Mouse (Mus musculus): ENCODE measurements around the gene Sphk2. TPM values are rescaled to one million over a fixed set of nuclear protein-coding genes. Genes with fewer than 3 reads are reported as not detected.
A peak's percentile ranks its signal among the peaks of the same experiment; 100 is the strongest.

The Sphk2 gene
- polyA plus RNA-seq, 1 experiment from 2014 or later, result 31.1 TPM

GRCm38 (mm10) chr7:45709036-45709435 lies 8.8 kb downstream of the Sphk2 start:
- no peak overlapping the region for H3K27ac ChIP-seq (ENCODE audit: low read length)
- 44% methylated on average over 6 of the region's 6 CpGs for WGBS
- no peaks in the 10 kb centered on the region for H3K9me3 ChIP-seq (ENCODE audit: control insufficient read depth, low read length)
- H3K4me2 ChIP-seq (ENCODE audit: low read length), result no peak overlapping the region
- H3K27me3 ChIP-seq (replicated peaks; ENCODE audit: control insufficient read depth, insufficient read depth, low read length), result no peaks in the 10 kb centered on the region
- no peak overlapping the region for H3K9ac ChIP-seq (replicated peaks; ENCODE audit: low read depth, low read length)
- peaks cover 48% of the 10 kb centered on the region for H3K4me1 ChIP-seq (replicated peaks; ENCODE audit: control insufficient read depth, insufficient read depth, low read length)
- no peak overlapping the region for H3K4me3 ChIP-seq (replicated peaks; ENCODE audit: low read length)
- H3K36me3 ChIP-seq (ENCODE audit: control insufficient read depth, insufficient read depth), result peaks cover 29% of the 10 kb centered on the region
- no peak for ATAC-seq

- H3K4me1 ChIP-seq (replicated peaks; ENCODE audit: control insufficient read depth, insufficient read depth, low read length), result peaks cover 53% of the 10 kb centered on the region
- 62% methylated on average over 13 of the region's 13 CpGs for WGBS
These were observed 9.5 kb downstream of the Sphk2 start for GRCm38 (mm10) chr7:45708221-45708761.

GRCm38 (mm10) chr7:45707375-45707967 lies 10.3 kb downstream of the Sphk2 start:
- peak overlapping the region; percentile 97 for H3K4me2 ChIP-seq (ENCODE audit: low read length)
- H3K4me1 ChIP-seq (replicated peaks; ENCODE audit: control insufficient read depth, insufficient read depth, low read length), result peaks cover 57% of the 10 kb centered on the region
- peaks cover 20% of the 10 kb centered on the region for H3K36me3 ChIP-seq (ENCODE audit: control insufficient read depth, insufficient read depth)
- H3K9me3 ChIP-seq (ENCODE audit: control insufficient read depth, low read length), result no peaks in the 10 kb centered on the region
- H3K27me3 ChIP-seq (replicated peaks; ENCODE audit: control insufficient read depth, insufficient read depth, low read length), result no peaks in the 10 kb centered on the region
- H3K27ac ChIP-seq (ENCODE audit: low read length), result peak overlapping the region; percentile 30
- H3K9ac ChIP-seq (replicated peaks; ENCODE audit: low read depth, low read length), result peak overlapping the region; percentile 33; the same call in 1 of the 2 replicates
- ATAC-seq, result peak; percentile 12; the same call in 1 of the 2 replicates
- WGBS, result under 1% methylated on average over 27 of the region's 27 CpGs
- peak overlapping the region; percentile 55 for H3K4me3 ChIP-seq (replicated peaks; ENCODE audit: low read length)

More at GRCm38 (mm10) chr7:45708221-45708761, 9.5 kb downstream of the Sphk2 start:
- no peak for ATAC-seq
- H3K27me3 ChIP-seq (replicated peaks; ENCODE audit: control insufficient read depth, insufficient read depth, low read length), result no peaks in the 10 kb centered on the region
- H3K9ac ChIP-seq (replicated peaks; ENCODE audit: low read depth, low read length), result no peak overlapping the region
- peak overlapping the region; percentile 97 for H3K4me2 ChIP-seq (ENCODE audit: low read length)
- H3K27ac ChIP-seq (ENCODE audit: low read length), result peak overlapping the region; percentile 24; the same call in 1 of the 2 replicates
- peaks cover 28% of the 10 kb centered on the region for H3K36me3 ChIP-seq (ENCODE audit: control insufficient read depth, insufficient read depth)
- H3K9me3 ChIP-seq (ENCODE audit: control insufficient read depth, low read length), result no peaks in the 10 kb centered on the region
- H3K4me3 ChIP-seq (replicated peaks; ENCODE audit: low read length), result no peak overlapping the region

GRCm38 (mm10) chr7:45706721-45707241 lies 11.0 kb downstream of the Sphk2 start:
- H3K4me1 ChIP-seq (replicated peaks; ENCODE audit: control insufficient read depth, insufficient read depth, low read length), result peaks cover 57% of the 10 kb centered on the region
- H3K9me3 ChIP-seq (ENCODE audit: control insufficient read depth, low read length), result no peaks in the 10 kb centered on the region
- peak overlapping the region; percentile 55 for H3K4me3 ChIP-seq (replicated peaks; ENCODE audit: low read length)
- no peaks in the 10 kb centered on the region for H3K27me3 ChIP-seq (replicated peaks; ENCODE audit: control insufficient read depth, insufficient read depth, low read length)
- 0% methylated on average over 44 of the region's 45 CpGs for WGBS
- no peak for ATAC-seq
- peak overlapping the region; percentile 97 for H3K4me2 ChIP-seq (ENCODE audit: low read length)
- peaks cover 13% of the 10 kb centered on the region for H3K36me3 ChIP-seq (ENCODE audit: control insufficient read depth, insufficient read depth)
- peak overlapping the region; percentile 25; the same call in 1 of the 2 replicates for H3K27ac ChIP-seq (ENCODE audit: low read length)
- peak overlapping the region; percentile 76 for H3K9ac ChIP-seq (replicated peaks; ENCODE audit: low read depth, low read length)

- H3K9me3 ChIP-seq (ENCODE audit: control insufficient read depth, low read length), result no peaks in the 10 kb centered on the region
- 0% methylated on average over 7 of the region's 7 CpGs for WGBS
- no peak overlapping the region for H3K27ac ChIP-seq (ENCODE audit: low read length)
- peaks cover 4% of the 10 kb centered on the region; the same call in 1 of the 2 replicates for H3K36me3 ChIP-seq (ENCODE audit: control insufficient read depth, insufficient read depth)
- H3K4me3 ChIP-seq (replicated peaks; ENCODE audit: low read length), result peak overlapping the region; percentile 55
- H3K4me2 ChIP-seq (ENCODE audit: low read length), result peak overlapping the region; percentile 97
- no peak for ATAC-seq
- H3K9ac ChIP-seq (replicated peaks; ENCODE audit: low read depth, low read length), result peak overlapping the region; percentile 76
- no peaks in the 10 kb centered on the region for H3K27me3 ChIP-seq (replicated peaks; ENCODE audit: control insufficient read depth, insufficient read depth, low read length)
- peaks cover 66% of the 10 kb centered on the region for H3K4me1 ChIP-seq (replicated peaks; ENCODE audit: control insufficient read depth, insufficient read depth, low read length)
These were observed 11.9 kb downstream of the Sphk2 start for GRCm38 (mm10) chr7:45705873-45706281.

- Histone ChIP-seq H3K36me3 (ENCODE audit: control insufficient read depth, insufficient read depth) (0 out of 2 replicates have a peak, but pooled peaks cover under 1% of the 10 kb centered on the region), H3K27me3 (replicated peaks; ENCODE audit: control insufficient read depth, insufficient read depth, low read length) (peaks cover 2% of the 10 kb centered on the region; the same call in 1 of the 2 replicates), H3K27ac (ENCODE audit: low read length) (peak overlapping the region; percentile 60; the same call in 1 of the 2 replicates), H3K9me3 (ENCODE audit: control insufficient read depth, low read length) (no peaks in the 10 kb centered on the region), H3K4me3 (replicated peaks; ENCODE audit: low read length) (peak overlapping the region; percentile 55), H3K4me1 (replicated peaks; ENCODE audit: control insufficient read depth, insufficient read depth, low read length) (peaks cover 69% of the 10 kb centered on the region), H3K9ac (replicated peaks; ENCODE audit: low read depth, low read length) (peak overlapping the region; percentile 56), H3K4me2 (ENCODE audit: low read length) (peak overlapping the region; percentile 97)
- no peak for ATAC-seq
- 0% methylated on average over 21 of the region's 21 CpGs for WGBS
These were observed 12.3 kb downstream of the Sphk2 start for GRCm38 (mm10) chr7:45705443-45705864.

- Histone ChIP-seq H3K4me2 (ENCODE audit: low read length) (peak within 1 kb of the TSS; percentile 97), H3K9ac (replicated peaks; ENCODE audit: low read depth, low read length) (peak within 1 kb of the TSS; percentile 56), H3K9me3 (ENCODE audit: control insufficient read depth, low read length) (no peaks in the 10 kb centered on the region), H3K36me3 (ENCODE audit: control insufficient read depth, insufficient read depth) (no peaks in the 10 kb centered on the region), H3K4me1 (replicated peaks; ENCODE audit: control insufficient read depth, insufficient read depth, low read length) (peaks cover 75% of the 10 kb centered on the region), H3K4me3 (replicated peaks; ENCODE audit: low read length) (peak within 1 kb of the TSS; percentile 55), H3K27ac (ENCODE audit: low read length) (peak within 1 kb of the TSS; percentile 74), H3K27me3 (replicated peaks; ENCODE audit: control insufficient read depth, insufficient read depth, low read length) (peaks cover 4% of the 10 kb centered on the region; the same call in 1 of the 2 replicates)
- 0% methylated on average over 36 of the region's 36 CpGs for WGBS
- peak; percentile 86 for ATAC-seq
These were observed 12.9 kb downstream of the Sphk2 start, which contains the start of gene Dbp for GRCm38 (mm10) chr7:45704730-45705442. Gene Dbp, plus strand, starts transcription at chr7:45705088.

- no peaks in the 10 kb centered on the region for H3K9me3 ChIP-seq (ENCODE audit: control insufficient read depth, low read length)
- H3K27ac ChIP-seq (ENCODE audit: low read length), result peak overlapping the region; percentile 74
- under 1% methylated on average over 13 of the region's 13 CpGs for WGBS
- peak overlapping the region; percentile 47 for H3K9ac ChIP-seq (replicated peaks; ENCODE audit: low read depth, low read length)
- H3K4me1 ChIP-seq (replicated peaks; ENCODE audit: control insufficient read depth, insufficient read depth, low read length), result peaks cover 74% of the 10 kb centered on the region
- H3K36me3 ChIP-seq (ENCODE audit: control insufficient read depth, insufficient read depth), result no peaks in the 10 kb centered on the region
- peak overlapping the region; percentile 55 for H3K4me3 ChIP-seq (replicated peaks; ENCODE audit: low read length)
- ATAC-seq, result peak; percentile 39
- peaks cover 8% of the 10 kb centered on the region for H3K27me3 ChIP-seq (replicated peaks; ENCODE audit: control insufficient read depth, insufficient read depth, low read length)
- peak overlapping the region; percentile 97 for H3K4me2 ChIP-seq (ENCODE audit: low read length)
These were observed 13.7 kb downstream of the Sphk2 start for GRCm38 (mm10) chr7:45704046-45704559.

All from forebrain, embryonic 16.5 days (tissue).